Mouse (Mus musculus): ENCODE data around the gene Tex44.

Tex44 gene

DNA sequence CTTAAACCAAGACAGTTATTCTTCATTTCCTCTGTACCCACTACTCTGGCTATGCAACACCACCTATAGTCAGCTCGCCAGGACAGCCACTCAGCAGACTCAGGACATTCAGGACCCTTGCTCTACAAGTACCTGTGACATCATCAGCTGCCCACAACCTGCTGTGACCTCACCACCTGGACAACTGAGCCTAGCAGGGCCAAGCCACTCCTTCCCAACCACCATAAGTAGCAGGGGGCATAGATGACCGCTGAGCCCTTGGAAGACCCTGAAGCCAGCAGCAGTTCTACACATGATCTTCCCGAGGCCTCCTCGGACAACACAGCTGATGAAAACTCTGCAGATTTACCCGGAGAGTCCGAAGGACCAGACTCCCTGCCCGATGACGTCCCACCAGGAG, at the start of gene Tex44, which contains the start of gene Nmur1:
Gene Tex44 (plus strand): TSS at position 202 of the 400 bp plus-strand sequence.
Gene Nmur1 (minus strand): TSS at position 101 of the 400 bp plus-strand sequence.
- DNase-seq (ENCODE audit: low spot score), result no peak

DNA sequence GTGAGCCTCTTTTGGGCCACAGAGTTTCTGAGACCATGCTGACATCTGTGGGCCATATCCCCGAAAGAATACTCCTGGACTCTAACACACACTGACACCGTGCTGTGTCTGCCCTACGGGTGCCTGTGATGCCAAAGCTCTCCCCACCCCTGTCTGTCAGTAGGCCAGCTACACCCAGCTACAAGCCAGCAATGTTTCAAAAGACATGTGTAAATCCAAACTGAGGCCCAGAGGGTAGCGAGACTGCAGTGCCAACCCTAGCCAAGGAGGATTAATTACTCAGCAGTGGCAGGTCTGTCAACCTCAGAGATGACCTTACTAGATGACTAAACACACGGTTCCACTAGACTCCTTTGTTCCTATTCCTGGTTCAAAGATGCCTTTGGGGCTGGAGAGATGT, 49.8 kb upstream of the Tex44 start:
- no peak for DNase-seq (ENCODE audit: low spot score)

DNA sequence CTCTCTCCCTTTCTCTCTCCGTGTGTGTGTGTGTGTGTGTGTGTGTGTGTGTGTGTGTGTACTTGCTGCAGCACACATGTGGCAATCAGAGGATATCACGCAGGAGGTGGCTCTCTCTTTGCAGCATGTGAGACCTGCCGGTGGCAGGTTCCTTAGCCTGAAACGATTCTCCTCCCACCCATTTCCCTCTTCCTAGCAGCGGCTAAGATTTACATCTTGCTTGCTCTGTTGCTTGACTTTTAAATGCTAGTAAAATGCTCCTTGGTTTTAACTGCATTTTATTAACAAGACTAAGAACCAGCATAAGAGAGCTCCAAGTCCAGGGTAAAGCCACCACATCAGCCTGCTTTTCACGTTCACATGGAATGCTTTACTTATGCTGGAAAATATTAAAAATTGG, 47.5 kb upstream of the Tex44 start:
- DNase-seq (ENCODE audit: low spot score), result no peak

DNA sequence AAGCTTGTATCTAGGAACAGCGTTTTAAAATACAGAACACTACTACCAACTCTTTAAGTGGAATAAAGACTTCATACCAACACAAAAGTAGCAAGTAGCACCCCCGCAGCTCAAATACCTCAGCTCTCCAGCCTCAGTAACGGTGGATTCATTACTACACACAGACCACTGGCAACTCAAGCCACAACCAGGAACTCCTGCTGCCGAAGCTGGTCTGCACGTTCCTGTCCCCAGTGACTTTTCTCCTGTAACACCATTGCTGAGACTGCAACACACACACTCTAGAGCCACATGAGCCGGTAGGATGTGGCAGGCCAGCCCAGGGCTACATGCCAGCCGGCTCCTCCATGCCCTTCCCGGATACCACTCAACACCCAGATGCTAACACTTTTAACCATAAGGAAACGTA, 47.0 kb upstream of the Tex44 start:
- no peak for DNase-seq (ENCODE audit: low spot score)

DNA sequence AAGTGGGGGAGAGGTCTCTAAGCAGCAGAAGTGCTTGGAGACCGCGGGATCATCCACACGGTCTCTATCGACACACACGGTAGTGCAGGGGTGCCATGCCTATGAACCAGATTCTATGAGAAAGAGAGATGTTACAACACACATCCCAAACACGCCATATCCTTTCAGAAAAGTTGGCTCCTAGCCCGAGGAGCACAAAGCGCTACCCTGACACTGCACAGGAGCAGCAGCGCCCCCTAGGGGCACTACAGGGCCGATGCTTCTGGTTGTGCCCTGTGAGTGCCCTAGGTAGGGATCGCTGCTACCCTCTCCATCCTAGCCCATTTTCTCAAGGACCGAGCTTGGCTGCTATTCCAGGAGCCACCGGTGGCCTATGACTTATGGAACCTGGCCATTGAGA, 45.1 kb upstream of the Tex44 start:
- DNase-seq (ENCODE audit: low spot score), result peak; percentile 29

DNA sequence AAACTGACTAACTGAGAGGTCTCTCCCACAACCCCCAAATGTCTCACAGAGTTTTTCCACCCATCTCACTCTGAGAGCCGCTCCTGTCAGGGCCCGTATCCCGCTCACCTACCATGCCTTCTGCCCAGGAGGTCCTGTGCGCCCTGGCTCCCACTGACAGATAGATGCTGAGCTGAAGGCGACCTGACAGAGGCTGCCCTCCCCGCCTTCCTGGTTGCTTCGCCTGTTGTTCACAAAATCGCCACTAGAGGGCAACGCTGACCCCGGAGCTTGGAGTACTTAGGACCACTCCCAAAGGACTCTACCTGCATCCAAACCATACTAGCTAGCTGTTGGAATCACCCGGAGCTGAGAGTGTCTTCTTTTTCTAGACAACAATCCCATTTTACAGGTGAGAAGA, 36.9 kb upstream of the Tex44 start:
- peak; percentile 72 for DNase-seq (ENCODE audit: low spot score)

DNA sequence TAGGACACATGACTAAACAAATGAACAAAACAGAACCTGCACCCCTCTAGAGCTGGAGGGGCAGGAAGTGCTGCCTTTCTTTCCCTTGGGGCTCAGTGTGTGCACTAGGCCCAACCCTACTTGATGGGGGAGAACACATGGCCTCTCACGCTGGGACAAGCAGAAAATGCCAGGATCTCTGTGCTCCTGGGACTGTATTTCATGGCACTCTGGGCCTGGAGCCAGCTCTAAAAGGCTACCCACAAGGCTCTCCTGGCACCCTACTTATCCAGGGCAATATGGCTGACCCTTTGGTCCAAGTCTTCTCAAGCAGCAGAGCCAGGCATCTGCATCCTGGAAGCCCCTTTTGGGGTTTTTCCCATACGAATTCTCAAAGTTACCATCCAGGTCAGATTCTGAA, 34.7 kb upstream of the Tex44 start:
- DNase-seq (ENCODE audit: low spot score), result no peak

DNA sequence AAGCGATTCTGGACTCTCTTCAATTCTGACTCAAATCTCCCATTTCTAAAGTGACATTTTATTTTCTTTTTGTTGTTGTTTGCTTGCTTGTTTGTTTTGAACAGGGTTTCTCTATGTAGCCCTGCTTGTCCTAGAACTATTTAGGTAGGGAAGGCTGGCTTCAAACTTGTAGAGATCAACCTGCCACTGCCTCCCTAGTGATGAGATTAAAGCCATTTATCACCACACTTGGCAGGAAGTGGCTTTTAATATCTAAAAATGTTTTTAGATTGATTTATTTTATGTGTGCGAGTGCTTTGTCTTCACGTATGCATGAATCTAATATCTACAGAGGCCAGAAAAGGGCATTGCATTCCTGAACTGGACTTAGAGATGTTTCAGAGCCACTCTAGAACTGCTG, 32.9 kb upstream of the Tex44 start:
- DNase-seq (ENCODE audit: low spot score), result no peak

DNA sequence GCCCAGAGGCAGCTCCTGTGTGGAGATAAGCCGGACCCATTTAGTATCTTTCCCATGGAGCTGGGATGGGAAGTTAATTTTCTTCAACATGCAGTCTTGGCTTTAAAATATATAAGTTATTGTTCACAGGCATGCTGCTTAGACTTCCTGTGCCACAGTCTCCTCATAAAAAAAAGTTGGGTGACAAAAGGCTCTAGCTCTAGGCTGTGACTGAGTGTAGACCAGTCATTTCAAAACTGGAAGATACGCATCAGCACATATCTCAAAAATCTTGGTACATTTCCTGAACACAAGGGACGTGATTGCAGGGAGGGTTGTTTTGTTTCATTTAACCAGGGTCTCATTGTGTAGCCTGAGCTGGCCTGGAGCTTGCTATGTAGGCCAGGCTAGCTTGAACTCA, 31.9 kb upstream of the Tex44 start:
- DNase-seq (ENCODE audit: low spot score), result no peak

DNA sequence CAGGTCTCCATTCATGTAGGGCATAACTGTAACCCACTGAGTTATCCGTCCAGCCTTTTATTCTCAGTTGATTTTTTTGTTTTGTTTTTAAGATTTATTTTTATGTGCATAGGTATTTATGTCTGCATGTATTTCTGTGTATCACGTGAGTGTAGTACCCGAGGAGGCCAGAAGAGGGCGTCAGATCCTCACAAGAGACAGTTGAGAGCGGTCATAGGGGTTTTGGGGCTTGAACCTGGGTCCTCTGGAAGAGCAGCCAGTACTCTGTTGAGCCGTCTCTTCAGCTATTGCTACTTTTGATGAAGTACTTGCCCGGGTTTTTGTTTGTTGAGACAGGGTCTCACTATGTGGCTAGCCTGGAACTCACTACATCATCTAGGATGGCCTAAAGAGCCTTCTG, 30.2 kb upstream of the Tex44 start:
- no peak for DNase-seq (ENCODE audit: low spot score)

DNA sequence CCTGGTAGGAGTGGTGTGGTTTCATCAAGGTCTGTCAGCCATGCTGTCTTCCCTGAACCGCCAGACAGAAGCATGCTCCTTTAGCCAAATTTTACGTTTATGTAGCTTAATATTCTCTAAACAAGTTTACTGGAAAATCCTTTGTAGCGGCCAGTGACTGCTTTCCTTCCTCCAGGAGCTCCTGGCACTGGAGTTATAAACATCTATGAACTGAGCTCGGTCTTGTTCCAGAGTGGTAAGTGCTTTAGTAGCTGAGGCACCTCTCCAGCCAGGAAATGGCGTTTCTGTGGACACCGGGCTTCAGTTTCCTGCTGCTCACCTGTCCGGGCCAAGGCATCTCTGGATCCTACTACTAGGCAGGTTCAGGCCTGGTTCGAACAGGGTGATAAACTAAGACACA, 28.5 kb upstream of the Tex44 start:
- DNase-seq (ENCODE audit: low spot score), result no peak

DNA sequence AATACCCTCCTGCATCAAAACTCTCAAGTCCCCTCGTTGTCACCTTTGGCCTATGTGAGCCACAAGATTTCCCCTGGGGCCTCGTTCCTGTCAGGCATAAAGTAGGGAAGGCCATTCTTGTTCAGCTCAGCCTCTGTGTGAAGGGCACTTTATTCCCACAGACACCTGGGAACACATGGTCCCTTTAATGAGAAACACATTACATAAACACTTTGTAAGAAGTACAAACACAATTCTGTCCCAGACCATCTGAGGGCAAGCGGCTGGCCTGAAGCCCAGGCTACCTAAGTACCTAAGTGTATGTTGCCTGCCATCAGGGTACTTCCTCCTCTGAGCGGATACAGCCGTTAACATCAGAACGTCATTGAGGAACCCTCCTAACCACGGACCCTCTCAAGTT, 27.9 kb upstream of the Tex44 start:
- DNase-seq (ENCODE audit: low spot score), result no peak

DNA sequence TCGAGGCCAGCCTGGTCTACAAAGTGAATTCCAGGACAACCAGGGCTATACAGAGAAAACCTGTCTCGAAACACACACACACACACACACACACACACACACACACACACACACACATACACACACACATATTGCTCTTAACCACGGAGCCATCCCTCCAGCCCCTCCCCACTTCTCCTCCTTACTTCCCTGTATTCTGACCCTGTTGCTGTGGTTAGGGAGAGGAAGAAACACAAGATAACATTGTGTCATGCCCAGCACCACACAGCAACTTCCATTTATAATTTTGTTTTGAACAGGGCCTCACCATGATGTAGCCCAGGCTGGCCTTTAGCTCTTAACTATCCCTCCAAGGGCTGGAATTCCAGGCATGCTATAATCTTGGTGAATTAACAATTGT, 26.8 kb upstream of the Tex44 start:
- no peak for DNase-seq (ENCODE audit: low spot score)

DNA sequence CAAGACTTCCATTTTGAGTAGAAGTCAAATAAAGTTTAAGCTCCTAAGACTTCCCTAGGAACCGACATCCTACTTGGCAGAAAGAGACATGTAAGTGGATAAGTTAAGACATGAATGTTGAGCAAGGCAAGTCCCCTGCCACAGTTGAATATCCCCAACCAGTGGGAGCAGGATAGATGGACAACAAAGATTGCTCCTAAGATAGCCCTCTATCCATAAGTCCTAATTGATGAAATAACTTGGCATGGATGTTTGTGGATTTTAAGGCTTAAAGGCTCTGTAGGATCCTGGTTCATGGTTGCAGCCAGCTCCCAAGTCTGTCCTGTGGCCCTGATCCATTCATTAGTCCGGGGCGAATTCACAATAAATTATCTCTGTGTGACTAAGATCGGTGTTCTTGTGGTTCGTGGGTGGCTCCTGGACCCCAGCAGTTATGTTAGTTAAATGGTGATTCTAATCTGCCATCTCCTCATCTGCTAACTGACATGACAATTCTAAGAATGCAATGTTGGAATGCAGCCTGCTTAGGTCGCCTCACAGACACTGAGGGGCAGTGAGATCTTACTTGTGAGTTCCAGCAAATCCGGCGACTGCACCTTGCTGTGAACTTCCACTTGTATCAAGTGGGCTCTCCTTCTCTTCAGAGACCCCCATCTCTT, 25.9 kb upstream of the Tex44 start:
- no peak for DNase-seq (ENCODE audit: low spot score)

DNA sequence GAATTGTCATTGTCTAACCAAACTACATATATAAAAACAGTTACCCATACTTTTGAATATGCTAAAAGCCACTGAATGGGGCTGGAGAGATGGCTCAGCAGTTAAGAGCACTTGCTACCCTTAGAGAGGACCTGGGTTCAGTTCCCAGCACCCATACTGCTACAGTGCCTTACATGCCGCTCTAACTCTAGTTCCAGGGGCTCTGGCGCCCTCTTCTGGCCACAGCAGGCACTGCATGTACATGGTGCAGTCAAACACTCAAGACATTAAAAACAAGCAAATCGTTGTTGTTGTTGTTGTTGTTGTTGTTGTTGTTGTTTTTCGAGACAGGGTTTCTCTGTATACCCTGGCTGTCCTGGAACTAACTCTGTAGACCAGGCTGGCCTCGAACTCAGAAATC, 21.3 kb upstream of the Tex44 start:
- no peak for DNase-seq (ENCODE audit: low spot score)

DNA sequence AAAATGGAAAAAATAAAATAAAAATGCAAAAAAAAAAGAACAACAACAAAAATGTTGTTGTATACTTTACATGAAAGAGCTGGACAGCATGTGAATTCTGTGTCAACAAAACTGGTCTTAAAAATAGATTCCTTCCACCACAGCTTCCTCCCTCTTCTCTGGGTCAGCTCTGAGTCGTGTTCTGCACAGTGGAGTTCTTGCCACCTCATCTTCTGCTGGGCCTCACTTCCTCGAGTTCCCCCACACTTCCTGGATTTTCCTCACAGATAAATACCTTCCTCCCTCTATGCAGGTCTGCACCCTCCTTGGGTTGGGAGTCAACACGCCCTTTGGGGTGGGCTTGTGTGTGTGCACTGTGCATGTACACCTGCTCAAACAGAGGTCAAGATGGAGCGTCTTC, 19.8 kb upstream of the Tex44 start:
- no peak for DNase-seq (ENCODE audit: low spot score)

DNA sequence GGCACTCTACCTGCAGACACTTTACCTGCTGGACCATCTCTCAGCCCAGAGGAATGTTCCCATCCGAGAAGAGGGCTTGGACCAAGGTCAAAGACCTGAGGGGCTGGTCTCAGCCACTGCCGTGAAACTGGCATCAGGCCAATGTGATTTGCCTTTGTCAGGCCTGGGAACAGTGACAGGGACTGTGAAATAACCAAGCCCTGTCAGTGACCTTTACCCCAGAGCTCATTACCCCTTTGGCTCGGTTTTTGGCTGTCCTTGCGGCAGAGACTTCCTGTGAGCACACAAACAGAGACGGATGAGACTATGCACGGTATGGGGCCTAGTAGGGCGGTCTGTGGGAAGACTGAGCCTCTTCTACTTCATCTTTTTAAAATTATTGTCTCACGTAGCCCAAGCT, 19.2 kb upstream of the Tex44 start:
- DNase-seq (ENCODE audit: low spot score), result no peak

DNA sequence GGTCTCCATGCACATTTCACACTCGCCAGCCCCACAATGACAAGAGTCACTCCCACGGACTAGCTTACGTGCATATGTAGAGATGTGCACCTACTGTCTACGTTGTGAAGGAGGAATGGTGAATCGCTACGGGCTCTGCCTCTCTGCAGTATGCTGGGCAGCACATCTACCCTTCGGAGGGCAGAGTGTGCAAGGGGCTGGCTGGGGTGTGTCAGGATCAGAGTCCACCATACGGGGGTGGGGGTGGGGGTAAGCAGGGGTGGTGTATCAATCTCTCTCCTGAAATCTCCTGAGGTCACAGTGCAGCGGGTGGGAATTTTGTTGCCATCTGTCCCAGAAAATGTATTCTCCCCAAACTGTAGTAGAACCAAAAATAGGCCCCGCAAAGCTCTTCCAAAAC, 17.6 kb upstream of the Tex44 start:
- DNase-seq (ENCODE audit: low spot score), result no peak

DNA sequence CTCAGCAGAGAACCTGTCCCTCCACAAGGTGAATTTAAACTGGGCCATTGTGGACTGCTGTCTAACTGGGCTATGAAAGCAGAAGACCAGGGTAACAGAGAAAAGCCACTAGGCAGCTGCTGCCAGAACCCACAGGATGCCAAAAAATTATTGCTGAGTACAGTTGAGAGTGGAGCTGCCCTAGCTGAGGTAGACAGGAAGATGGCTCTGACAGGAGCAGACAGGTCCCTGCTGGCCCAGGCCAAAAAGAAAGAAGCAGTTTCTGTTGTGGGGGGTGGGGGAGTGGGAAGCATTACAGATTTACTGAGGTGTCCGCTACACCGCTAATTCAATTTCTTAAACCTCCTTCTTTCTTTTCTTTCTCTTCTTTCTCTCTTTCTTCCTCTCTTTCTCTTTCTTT, 16.7 kb upstream of the Tex44 start:
- DNase-seq (ENCODE audit: low spot score), result no peak

DNA sequence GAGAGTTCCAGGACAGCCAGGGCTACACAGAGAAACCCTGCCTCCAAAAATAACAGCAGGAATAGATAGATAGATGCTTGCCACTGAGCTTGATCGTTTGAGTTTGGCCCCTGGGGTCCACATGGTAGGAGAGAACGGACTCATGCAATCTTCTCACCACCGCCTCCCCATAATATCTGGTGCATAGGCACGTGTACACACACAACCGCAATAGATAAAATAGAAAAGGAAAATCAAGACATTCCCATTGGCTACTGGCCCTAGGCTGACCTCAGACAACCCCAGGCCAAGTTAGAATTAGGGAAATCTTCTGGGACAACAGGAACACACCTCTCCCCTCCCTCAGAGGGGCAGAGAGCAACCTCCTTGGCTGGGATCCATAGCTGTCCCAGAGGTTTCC, 11.4 kb upstream of the Tex44 start:
- no peak for DNase-seq (ENCODE audit: low spot score)

DNA sequence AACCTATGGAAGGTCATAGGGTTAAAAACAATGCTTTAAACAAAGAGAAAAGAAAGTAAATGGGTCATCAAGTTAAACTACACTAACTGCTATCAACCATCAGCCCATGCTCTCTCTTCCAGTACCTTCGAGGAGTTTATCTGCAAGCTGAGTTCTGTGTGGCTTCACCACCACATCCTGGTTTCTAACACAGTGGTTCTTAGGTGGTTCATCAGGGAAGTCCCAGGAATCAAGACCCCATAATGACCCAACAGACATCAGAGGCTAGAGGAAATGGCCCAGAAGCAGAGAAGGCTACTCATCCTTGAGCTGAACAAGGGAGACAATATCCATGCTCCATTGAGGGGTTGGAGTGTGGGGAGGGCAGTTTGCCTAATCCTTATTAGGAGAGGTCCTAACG, 11.0 kb upstream of the Tex44 start:
- DNase-seq (ENCODE audit: low spot score), result no peak

DNA sequence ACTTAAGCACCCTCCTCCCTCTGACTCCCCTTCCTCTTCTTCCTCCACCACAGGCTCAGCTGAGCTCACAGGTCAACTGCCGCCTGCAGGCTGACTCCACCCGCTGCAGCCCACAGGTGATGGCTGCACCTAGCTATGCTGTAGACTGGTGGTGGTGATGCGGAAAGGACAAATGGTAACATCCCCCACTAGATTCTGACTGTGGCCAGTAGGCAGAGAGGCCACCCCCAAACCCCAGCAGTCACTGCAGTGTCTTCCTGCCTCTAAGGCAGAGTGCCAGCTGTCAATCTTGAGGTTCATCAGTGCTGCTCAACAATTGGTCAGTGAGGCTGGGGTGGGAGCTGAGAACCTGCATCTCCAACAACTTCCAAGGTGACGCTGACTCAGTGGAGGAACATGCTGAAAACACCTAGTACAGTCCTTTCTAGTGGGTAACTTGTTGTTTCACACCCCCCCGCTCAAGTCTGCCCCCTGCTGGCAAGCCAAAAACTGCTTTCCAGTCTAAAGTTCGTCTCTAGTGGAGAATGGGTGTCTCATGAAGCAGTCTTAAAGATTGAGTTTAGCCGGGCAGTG, 10.4 kb upstream of the Tex44 start:
- DNase-seq (ENCODE audit: low spot score), result no peak

DNA sequence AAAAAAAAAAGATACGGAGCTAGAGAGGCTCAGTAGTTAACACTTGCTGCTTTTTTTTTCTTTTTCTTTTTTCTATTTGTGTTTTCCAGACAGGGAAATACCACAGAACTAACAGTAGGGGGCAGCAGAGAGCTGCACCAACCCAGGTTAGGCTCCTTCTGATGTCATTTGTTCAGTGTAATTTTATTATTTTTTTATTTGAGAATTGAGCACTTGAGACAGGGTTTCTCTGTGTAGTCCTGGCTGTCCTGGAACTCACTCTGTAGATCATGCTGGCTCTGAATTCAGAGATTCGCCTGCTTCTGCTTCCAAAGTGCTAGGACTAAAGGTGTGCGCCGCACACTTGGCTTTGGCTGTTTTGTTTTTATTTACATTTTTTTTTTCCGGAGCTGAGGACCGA, 9.8 kb upstream of the Tex44 start:
- DNase-seq (ENCODE audit: low spot score), result no peak

DNA sequence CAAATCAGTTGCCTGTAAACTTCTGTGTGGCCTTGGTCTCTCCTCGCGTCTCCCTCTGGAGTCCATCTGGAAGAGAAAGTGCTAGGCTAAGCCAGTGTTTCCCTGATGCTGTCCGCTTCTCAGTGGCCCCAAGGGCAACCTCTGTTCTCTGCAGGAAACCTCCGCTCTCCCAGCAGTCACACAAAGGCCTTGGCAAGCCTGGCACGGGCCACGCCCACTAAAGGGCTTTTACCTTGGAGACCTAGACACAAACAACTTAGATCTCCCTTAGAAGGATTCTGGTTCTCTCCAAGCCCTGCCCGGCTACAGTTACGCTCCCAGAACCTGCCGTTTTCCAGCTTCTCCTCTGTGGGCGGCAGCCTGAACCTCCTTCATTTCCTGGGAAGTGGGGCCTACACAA, 5.1 kb upstream of the Tex44 start:
- peak; percentile 32 for DNase-seq (ENCODE audit: low spot score)
